Mouse (Mus musculus): ENCODE data around the gene Myh10.

Myh10 gene

DNA sequence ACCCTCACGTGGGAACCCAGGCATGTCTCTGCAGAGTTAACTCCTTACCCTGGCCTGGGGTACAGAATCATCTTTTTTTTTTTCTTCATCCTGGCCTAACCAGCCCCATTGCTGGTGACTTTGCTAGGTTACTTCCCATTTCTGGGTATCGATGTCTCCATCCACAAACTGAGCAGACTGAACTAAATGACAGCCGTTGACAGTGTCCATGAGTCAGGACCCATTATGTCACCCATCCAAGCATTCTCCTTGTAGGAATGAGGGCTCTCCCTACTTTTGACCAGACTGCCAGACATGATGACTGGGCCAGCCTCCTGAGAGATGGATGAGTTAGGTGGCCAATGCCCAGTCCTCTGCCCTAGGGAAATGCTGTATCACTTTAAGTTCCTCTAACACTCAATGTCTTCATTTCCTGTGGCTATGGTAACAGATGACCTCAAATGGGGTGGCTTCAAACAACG is 172.3 kb downstream of the Myh10 start:
- DNase-seq (ENCODE audit: low spot score) = no peak

- DNase-seq (ENCODE audit: low spot score) = peak; percentile 75
These were observed 173.3 kb downstream of the Myh10 start for GRCm38 (mm10) chr11:68864544-68865189.
